Mouse (Mus musculus) adrenal gland, adult 8-10 months (tissue): ENCODE results near the gene Prkd3. TPM values are rescaled to one million over a fixed set of nuclear protein-coding genes. Genes with fewer than 3 reads are reported as not detected.

Source experiments
- DNase-seq: peaks from one replicate; pipeline ENCODE4 v3.0.0; 2022
- total RNA-seq, 4 experiments: library from RNA; stranded (reverse); gene quantifications; 2 replicates each; pipeline ENCODE4 v1.2.4; 2022

Prkd3 gene
- total RNA-seq: 10 to 100 TPM; 26.2 to 34.8 (median 30.1) TPM

DNA sequence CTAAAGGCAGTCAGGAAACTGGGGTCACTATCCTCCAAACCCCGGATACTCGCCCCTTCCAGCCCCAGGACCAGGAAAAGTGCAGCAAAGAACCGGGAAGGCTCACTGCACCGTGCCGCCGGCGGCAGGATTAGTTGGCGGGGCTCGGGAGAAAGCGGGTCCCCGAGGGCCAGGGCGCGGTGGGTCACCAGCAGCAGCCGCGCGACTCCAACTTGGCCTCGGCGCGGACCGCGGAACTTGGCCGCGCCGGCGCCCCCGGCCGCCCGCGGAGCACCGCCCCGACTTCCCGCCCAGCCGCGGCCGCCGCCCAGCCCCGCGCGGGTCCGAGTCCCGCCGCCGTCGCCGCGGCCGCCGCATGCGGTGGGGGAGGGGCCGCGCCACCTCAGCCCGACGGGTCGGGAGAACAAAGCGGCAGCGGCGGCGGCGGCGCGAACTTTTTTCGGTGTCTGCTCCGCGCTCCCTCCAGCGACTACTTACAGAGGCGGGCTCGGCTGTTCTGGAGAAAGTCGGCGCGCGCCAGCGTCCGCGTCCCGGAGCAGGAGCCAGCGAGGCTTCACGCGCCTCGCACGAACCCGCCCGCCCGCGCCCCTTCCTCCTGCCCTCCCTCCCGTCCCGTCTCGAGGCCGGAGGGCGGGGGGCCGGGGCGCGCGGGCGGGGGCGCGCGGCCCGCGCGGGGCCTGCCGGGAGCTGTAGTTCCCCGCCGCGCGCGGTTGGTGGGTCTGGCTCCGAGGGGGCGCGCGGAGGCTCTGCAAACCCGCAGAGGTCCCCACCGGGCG, at the start of gene Prkd3:
Prkd3 (minus strand) TSS at position 609 of the 776 bp plus-strand sequence.
- peak; percentile 35 for DNase-seq

DNA sequence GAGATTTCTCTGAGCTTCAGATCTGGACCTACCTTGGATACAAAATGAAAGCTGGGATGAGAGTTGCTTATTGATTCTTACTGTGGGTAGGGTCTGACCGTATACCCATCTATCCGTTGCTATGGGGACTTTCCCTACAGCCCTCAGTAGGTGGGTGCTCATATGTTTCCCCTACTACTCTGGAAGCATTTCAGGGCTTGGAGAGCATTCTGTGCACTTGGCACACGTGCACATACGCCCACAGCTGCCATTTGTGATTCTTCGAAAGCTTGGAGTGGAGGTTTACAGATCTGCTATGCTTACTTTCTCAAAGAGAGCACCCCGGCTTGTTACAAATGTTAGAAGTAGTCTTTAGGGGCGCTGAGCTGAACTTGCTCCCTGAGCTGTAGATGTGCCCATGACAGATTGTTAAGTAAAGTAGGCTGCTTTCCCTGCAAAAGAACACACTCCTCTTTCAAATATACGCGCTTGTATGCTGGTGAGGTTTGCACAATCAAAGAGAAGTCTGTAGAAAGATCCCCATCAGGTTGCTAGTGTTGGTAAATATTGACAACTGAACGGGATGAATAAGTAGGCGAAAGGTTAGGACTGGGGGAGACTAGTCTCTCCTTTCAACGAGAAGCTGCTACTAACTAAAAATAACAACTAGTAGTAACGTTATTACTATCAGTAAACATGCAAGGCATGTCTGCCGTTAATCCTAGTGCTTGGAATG, 49.3 kb upstream of the Prkd3 start:
- no peak for DNase-seq

DNA sequence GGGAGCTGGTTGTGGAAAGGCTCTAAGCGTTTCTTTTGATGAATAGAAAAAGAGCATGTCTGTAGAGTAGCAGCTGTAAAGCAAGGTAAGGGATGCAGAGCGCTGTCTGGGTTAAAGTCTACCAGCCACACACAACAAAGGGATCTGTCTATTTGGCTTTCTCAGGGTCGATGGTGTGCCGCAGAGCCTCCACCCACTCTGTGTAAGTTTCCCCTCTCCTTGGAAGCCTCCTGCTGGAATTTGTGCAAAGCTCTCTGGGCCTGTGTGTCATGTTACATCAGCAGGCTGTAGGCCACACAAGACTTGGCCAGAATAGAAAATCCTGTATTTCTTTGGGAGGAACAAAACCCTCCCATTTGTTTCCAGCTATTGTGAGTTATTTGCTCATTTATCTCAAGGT, 48.4 kb upstream of the Prkd3 start:
- no peak for DNase-seq

DNA sequence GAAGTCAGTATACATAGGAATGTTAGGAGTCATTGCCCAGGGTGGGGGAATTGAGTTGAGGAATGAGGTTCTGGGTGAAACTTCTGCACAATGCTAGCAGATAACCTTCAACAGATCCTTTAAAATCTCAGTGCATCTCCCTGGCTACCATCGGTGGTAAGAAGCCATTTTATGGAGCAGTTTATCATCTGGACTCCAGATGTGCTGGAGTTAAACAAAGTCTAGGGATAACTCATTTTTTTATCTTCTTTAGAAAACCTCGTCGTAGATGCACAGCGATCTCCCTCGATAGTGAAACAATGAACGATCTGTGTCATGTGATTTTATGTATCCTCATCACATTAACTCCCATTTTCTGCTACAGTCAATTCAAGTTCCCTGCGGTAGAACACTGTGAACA, 48.0 kb upstream of the Prkd3 start:
- no peak for DNase-seq

DNA sequence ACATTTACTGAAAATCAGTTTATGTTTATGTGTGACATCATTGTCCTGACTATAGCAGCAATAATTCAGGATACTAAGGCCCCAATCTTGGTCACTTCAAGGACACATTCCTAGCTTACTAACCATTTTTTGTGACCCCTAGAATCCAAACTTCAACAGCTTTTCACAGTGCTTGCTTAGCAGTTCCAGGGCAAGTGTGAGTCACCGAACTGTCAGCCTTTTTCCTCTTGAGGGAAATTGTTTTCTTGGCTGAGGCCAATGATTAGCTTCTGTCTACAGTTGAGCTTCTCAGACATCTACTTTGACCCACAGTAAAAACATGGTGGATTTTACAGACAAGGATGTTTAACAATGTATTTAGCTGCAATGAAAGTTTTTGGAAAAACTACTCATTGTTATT, 43.6 kb upstream of the Prkd3 start:
- no peak for DNase-seq

DNA sequence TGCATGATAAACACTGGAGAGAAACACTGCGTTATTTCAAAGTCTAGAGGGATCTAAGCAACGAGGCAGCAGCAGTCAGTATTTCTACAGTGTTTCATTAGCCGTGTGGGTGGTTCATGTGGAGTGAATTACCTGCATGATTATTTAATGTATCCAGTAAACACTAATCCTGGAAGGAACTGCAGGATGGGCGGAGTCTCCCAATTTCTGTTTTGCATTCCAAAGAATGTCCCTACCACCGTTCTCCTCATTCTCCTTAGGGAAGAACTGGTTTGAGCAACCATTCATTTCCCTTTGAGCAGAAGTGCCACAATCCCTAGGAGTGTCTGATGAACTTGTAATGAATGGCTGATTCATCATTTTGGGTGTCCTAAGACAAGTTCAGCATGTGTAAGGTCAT, 39.6 kb upstream of the Prkd3 start:
- DNase-seq: no peak

DNA sequence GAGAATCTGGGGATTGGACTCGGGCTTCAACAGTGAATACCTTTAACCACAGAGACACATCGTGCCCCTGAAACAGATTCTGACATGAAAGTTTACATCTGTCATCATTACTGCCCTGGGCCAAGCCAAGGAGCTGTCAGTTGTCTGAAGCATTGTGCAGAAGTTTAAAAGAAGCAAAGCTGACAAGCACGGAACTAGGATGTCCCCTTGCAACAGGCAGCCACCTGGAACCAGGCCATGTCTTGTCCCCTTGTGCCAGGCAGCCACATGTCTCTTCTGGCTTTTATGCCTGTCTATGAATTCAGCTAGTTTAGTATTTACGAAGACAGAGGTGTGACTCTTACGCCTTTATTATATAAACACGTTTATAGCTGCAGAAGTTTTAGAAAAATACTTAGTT, 37.7 kb upstream of the Prkd3 start:
- no peak for DNase-seq

DNA sequence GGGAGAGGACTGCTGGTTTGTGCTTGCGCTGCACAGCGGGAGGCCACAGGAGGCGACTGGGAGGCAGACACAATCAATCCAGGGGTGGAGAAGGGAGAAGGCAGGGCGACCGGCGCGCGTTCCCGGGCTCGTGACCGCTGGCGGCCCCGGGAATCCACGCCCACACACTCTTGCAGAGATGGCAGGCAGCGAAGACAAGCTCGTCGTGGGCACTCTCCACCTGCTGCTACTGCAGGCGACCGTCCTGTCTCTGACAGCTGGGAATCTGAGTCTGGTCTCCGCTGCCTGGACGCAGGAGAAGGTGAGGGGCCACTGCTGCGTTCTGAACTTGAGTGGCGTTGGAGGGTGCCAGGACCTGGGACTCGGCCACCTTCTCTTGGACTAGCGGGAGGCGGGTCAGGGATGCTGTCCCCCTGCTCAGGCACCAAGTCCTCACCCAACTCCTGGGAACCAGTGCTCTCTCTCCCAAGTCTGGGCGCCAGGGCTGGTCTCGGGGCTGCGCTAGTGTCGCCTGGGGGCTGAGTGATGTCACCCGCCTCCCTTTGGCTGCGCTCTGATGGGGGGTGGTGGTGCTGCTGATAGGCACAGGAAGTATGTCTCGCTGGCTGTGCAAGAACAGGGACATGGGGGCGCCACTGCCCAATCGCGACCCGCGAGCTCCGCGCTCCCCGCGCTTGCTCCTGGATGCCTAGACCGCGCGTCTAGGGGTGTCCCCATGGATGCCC, 31.6 kb upstream of the Prkd3 start:
- peak; percentile 39 for DNase-seq

DNA sequence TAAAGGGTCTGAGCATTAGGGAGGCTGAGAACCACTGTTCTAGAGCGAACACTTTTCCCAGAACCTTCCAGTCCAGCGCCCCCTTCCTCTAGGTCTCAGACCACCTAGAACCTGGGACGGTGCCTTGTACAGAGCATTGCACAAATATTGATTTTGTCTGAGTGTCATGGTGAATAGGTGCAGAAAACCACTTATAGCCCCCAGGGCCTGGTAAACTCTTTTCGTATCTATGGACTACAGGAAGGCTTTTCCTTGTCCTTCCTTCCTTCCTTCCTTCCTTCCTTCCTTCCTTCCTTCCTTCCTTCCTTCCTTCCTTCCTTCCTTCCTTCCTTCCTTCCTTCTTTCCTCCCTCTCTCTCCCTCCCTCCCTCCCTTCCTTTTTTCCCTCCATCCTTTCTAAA, 31.0 kb upstream of the Prkd3 start, which contains the start of gene Qpct:
Qpct (plus strand) TSS at position 301 of the 400 bp plus-strand sequence.
- no peak for DNase-seq

DNA sequence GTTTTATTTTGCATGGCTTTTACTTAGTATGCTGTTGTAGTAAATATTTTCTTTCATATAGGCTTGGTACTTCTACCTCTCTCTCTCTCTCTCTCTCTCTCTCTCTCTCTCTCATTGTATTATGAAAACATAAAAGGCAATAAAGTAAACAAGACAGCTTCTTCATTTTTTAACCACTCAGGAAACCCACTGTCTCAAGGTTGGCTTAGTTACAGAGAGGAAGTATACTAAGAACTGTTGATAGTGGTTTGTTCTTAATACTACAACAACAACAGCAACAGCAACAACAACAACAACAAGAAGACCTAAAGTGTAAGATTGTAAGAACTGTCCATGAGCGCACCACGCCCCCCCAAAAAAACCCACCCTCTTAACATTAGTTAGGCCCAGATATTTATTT, 23.1 kb upstream of the Prkd3 start:
- no peak for DNase-seq

DNA sequence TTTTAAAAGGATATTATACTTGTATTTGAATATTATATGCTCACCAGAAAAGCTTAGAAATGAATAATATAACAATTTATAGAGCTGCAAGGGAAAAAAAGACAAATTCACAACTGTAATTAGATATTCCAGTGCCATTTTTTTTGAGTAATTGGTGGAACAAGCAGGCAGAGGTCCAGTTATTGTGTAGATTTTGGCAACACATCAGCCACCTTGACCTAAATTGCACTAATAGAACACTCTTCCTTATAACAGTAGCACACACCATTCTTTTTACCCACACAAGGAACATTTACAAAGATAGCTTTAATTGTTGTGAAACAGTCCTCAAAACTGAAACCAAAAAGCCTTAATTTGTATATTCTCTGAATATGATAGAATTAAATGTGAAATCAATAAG, 19.0 kb upstream of the Prkd3 start:
- no peak for DNase-seq

DNA sequence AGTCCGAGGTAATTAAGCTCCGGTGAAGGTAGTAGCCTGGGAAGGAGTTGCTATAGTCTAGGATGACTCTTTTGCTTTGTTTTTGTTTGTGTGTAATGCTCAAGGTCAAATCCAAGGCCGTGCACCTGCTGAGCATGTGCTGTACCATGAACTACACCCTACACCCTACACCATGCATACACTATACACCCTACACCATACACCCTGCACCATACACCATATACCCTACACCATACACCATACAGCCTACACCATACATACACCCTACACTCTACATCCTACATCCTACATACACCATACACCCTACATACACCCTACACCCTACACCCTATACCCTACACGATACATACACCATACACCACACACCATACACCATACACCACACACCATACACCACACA, 12.2 kb upstream of the Prkd3 start:
- no peak for DNase-seq

DNA sequence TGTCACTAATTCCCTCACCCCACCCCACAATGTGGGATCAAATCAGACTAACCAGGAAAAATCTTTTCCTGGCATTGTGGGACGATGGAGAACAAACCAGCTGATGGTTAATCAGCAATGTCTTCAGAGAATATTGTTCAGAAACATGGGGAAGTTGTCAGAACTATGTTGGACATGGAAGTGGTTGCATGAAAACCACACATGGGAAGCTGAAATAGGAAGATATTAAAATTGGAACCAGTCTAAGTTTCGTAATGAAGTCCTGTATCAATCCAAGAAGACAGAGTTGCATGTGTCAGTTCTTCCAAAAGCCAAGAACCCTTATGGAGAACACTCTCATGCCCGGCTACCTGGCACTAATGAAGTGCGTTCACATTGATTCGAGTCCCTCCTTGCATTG, 11.0 kb upstream of the Prkd3 start:
- DNase-seq: no peak

DNA sequence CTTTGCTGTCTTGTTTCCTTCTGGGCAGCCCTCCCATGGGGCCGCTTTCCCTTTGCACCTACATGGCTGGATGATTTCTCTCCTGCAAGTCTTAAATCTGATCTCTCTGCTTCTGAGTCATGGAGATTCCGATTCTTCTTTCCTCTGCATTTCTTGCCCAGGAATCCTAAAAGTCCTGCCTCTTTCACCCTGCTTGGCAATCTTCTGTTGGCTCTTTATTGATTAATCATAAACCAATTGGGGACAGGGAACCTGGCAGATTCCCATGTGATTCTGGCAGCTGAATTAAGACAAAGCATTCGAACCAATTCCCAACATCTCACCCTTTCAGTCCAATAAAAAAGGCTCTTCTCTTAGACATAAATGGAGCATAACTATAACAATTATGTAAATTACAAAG, 8.6 kb upstream of the Prkd3 start:
- no peak for DNase-seq

DNA sequence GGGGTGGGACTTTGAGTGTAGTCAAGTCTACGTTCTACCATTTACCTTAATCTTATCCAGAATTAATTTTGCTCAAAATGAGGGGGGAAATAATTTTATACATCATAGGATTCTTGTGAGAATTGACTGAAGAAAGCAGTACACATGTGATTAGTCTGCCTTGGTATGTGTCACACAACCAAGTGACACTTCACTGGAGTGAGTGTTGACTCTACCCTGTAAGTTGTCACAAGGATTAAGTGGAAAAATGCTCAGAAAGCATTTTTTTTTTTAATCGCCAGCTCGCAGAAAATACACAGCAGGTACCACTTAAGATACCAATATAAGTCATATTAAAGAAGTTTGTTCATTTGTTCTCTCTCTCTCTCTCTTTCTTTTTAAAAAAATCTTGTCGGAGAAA, 3.9 kb upstream of the Prkd3 start:
- DNase-seq: no peak

DNA sequence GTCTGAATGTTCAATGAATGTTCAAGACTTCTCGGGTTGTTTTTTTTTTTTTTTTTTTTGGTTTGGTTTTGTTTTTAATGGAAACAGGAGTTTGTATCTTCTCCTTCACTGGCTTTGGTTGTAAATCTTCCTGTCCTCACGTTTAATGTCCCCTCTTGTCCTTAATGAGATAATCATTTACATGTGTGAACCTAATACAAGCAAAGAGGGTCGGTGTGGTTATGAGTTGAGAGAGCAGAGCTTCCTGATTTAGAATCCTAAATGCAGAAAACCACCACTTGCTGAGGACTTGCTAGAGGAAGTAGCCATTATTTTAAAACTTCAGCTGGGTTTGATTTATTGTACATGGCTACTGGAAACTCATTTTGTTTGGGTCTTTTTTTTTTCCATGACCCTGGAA, 2.1 kb upstream of the Prkd3 start:
- no peak for DNase-seq

DNA sequence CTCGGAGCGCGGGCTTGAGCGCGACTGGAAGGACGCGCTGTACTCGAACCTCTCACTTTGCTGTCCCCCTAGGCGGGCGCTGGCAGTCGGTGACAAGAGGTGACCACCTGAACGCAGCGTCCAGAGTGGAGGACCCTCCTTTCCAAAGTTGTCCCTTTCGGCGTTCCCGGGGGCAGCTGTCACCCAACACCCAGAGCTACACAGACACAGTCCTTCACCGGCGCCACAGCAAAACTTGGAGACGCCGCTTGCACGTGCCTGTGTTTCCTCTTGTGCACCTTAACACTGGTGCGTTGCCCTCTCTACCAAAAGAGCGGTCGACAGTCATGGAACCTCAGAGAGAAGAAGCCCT, 344 bp upstream of the Prkd3 start:
- DNase-seq: no peak

DNA sequence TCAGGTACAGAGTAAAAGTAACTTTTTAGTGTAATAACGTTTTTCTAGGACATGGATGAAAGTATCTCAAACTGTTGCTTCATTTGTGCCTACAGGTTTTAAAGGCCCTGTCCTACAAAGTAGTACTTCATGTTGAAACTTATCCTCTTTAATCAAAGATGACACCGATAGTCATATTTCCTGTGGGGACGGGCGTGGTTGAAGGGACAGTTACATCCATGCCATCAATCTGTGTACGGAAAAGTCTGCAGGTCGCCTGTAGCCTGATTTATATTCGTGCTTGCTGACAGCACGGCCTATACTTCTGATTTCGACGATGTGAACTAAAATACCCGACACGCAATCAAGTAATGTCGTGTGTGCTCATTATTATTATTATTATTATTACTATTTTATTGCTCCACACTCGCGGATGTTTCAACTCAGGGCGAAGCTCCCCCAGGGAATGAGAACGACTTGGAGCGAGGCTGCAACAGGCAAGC, 849 bp downstream of the Prkd3 start:
- peak; percentile 18 for DNase-seq

DNA sequence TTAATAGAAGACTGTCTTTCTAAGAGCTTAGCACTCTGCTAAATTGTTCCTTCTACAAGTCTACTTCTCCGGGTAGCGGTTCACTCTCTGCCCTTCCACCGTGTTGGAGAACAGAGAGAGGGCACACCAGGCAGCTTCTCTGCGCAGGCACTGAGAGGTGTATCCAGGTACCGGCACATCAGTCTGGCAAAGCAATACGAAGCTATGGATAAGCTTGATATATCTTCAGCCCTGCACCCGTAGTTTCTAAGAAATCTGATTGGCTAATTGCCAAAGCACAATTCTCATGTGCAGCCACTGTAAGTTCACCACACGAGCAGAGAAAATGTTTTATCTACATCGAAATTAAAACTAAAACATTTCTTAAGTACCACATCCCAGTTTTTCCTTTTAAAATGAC, 2.2 kb downstream of the Prkd3 start:
- no peak for DNase-seq

DNA sequence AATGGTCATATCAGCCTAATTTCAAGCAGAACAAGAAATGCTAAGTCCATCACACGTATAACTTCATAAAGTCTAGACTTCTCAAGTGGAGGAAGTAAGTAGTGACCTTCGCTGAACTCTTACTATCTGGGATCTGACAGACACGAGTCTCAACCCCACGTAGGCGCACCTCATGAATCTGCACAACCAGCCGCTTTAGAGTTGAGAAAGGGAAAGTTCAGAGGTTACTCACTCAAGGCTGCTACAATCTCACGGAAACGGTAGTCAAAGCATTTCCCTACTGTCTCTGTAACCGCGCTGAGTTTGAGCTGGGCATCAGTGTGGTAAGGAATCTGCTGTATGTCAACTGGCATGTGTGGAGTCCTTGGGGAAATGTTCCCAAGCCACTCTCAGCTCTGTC, 4.8 kb downstream of the Prkd3 start:
- DNase-seq: no peak

DNA sequence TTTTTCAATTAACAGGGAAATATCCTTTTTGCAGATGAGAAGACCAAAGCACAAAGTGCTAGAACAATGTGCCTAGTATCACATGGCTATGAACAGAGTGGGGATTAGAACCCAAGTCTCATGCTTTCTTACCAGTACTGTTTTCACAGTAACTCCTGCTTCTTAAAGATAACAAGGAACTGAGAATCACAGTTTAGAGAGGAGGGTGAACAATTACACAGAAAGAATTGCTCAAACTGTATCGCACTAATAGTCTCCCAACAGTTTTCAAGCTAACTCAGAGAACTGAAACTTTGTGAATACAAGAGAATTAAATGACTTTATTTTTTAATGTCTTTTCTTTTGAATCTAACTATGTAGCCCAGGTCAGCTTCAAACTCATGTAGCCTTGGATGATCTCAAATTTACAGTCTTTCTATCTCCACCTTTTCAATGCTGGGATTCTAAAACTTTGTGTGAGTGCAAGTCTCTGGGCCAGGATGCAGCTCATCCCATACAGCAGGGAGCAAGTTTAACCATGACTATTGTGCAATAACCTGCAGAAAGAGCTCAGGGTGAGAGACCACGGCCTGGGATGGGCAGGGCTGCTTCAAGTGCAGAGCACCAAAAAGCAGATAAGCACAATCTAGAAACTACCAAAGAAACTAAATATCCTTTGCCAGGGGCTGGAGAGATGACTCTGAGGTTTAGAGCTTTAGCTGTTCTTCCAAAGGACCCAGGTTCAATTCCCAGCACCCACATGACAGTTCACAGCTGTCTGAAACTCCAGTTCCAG, 5.5 kb downstream of the Prkd3 start:
- no peak for DNase-seq

DNA sequence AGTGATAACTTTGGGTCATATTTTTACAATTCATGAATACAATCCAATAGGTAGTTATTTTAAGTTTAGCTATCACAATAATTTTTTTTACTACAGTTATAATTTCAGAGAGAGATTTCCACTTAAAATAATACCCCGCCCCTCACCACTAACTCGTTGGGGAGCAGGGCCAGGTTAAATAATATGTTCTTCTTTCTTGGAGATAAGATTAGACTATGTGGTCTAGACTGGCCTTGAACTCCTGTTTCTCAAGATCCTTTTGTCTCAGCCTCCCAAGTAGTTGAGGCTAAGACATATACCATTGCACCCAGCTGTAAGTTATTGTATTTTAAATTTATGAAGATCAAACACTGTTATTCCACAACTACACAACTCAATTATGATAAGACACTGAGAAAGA, 7.0 kb downstream of the Prkd3 start:
- no peak for DNase-seq
